Mouse (Mus musculus) neural tube, embryonic 14.5 days (tissue): ENCODE measurements at regions not wholly inside any gene's neighbourhood (a gene's known extent, or its start where the extent isn't known, plus 50 kb on each side); places are given as distances from the start of the nearest gene placed in this dataset.

Source experiments
- ATAC-seq: fragments of 200-750 bp; cut with Nextera tagmentation; 2 replicates; pipeline ENCODE4 v1.8.0; 2017; ENCODE audit warnings: low read depth, mild to moderate bottlenecking, moderate TSS enrichment, moderate library complexity
- H3K27ac ChIP-seq: fragments of 300-500 bp; sonication (generic); 2 replicates; pipeline ENCODE4 v1.5.1; 2014; ENCODE audit warnings: low read depth, mild to moderate bottlenecking, control low read depth, low read length, moderate library complexity, mixed read lengths
- H3K27me3 ChIP-seq: fragments of 300-500 bp; sonication (generic); 2 replicates; pipeline ENCODE4 v1.6.1; 2014; ENCODE audit warnings: low read length; ENCODE audit not compliant: control insufficient read depth, insufficient read depth
- H3K36me3 ChIP-seq: fragments of 300-500 bp; sonication (generic); 2 replicates; pipeline ENCODE4 v1.6.1; 2014; ENCODE audit warnings: low read length, mixed read lengths; ENCODE audit not compliant: control insufficient read depth, insufficient read depth
- H3K4me1 ChIP-seq: fragments of 300-500 bp; sonication (generic); 2 replicates; pipeline ENCODE4 v1.6.1; 2014; ENCODE audit warnings: low read length; ENCODE audit not compliant: control insufficient read depth, insufficient read depth
- H3K4me2 ChIP-seq: fragments of 300-500 bp; sonication (generic); 2 replicates; pipeline ENCODE4 v1.6.1; 2014; ENCODE audit warnings: mild to moderate bottlenecking, low read depth, low read length, control low read depth
- H3K4me3 ChIP-seq: fragments of 300-500 bp; sonication (generic); 2 replicates; pipeline ENCODE4 v1.5.1; 2014; ENCODE audit warnings: low read depth, low read length, control low read depth, mixed read lengths
- H3K9ac ChIP-seq: fragments of 300-500 bp; sonication (generic); replicated peaks from 2 replicates; pipeline ENCODE4 v1.6.1; 2014; ENCODE audit warnings: low read depth, mild to moderate bottlenecking, control low read depth, low read length, mixed read lengths
- H3K9me3 ChIP-seq: fragments of 300-500 bp; sonication (generic); 2 replicates; pipeline ENCODE4 v1.6.1; 2016; ENCODE audit warnings: low read length; ENCODE audit not compliant: control insufficient read depth
- WGBS: fragments of 180-500 bp; shearing (Covaris S2); extraction: QIAGEN DNeasy Blood & Tissue Kit; methylation state at CpG from one replicate; pipeline ENCODE4 v1.1.7; 2014; 5-methylcytosine and 5-hydroxymethylcytosine counted together

DNA sequence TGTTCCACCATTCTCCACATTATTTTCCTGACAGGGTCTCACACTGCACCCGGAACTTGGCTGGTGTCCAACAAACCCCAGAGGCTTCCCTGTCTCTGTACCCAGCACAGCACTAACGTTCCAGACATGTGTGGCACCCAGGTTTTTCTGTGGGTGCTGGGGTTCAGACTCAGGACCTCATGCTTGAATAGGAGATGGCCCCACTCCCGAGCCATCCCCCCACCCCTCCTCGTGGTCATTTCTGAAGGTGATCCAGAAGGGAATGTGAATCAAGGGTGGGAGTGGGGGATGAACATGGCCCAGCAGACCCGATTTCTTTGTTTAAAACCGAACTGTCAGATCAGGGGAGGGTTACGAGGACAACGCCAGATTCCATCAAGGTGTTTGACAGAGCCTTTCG lies 245.6 kb downstream of the Tbc1d1 start:
- no peaks in the 10 kb centered on the region for H3K9me3 ChIP-seq
- H3K36me3 ChIP-seq: no peaks in the 10 kb centered on the region
- ATAC-seq: no peak
- no peak overlapping the region for H3K9ac ChIP-seq
- no peak overlapping the region for H3K4me2 ChIP-seq
- H3K27me3 ChIP-seq: no peaks in the 10 kb centered on the region
- WGBS: 72% methylated on average over 9 of the region's 9 CpGs
- H3K4me1 ChIP-seq: no peaks in the 10 kb centered on the region
- no peak overlapping the region for H3K4me3 ChIP-seq
- H3K27ac ChIP-seq: no peak overlapping the region

DNA sequence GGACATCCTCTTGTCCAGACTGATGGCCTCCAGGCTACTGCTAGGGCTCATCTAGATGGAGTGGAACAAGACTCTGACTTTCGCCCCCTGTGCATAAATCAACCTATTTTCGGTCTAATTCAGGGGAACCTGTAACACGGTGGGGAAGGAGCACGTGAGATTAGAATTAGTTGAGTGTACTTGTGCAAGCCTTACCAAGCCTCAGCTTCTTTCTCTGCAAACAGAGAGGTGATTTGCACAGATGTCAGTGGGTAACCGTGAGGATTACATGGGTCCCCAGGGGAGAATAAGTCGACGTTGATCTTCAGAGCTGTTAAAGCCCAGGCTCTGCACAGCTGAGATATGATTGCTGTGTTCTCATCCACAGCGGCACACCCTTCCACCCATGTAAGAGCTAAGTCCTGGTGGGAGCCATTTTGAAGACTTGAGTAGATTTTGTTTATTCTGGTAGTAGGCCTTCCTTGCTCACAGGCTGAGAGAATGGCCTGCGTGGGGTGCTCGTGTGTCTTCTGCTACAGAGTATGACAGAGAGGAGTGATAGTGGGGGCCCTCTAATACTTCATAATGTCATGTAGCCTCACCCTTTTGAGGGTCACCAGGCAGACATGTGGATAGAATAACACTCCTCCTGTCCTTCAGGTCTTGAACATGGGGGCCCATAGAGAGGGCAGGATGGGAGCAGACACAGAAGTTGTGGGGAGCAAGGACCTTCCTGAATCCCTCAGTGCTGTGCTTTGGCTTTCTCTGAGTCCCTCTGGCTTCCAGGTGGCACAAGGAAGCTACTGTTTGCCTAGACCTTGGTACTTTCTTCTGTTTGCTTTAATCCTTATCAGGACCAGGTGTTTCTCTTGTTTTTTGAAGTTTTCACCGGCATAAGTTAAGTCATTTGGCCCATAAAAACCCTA lies 247.2 kb downstream of the Tbc1d1 start:
- Histone ChIP-seq H3K4me3 (no peak overlapping the region), H3K4me1 (no peaks in the 10 kb centered on the region)
- no peak for ATAC-seq

DNA sequence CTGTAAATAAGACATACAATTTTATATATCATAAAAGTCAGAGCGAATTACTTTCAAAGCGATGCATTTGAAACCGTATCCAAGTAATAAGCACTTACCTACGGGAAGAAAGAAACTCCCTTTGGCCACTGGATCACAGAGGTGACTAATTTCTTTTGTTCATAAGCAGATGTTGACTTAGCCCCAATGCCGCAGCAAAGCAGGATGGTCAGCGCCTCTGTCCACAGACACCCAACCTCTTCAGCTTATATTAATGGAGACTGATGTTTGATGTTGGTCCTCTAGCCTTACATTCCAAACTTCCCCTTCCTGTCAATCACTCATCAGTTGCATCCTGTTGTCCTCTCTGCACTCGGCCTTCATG lies 247.9 kb downstream of the Tbc1d1 start:
- H3K4me3 ChIP-seq: no peak overlapping the region
- 91% methylated on average over 7 of the region's 7 CpGs for whole genome bisulfite sequencing
- no peaks in the 10 kb centered on the region for H3K9me3 ChIP-seq
- H3K9ac ChIP-seq: no peak overlapping the region
- no peak overlapping the region for H3K4me2 ChIP-seq
- ATAC-seq: no peak
- H3K36me3 ChIP-seq: no peaks in the 10 kb centered on the region
- H3K4me1 ChIP-seq: no peaks in the 10 kb centered on the region
- no peak overlapping the region for H3K27ac ChIP-seq
- H3K27me3 ChIP-seq: no peaks in the 10 kb centered on the region

More for the DNA sequence above, 247.2 kb downstream of the Tbc1d1 start:
- 69% methylated on average over 11 of the region's 11 CpGs for WGBS
- Histone ChIP-seq H3K9ac (no peak overlapping the region), H3K27me3 (no peaks in the 10 kb centered on the region), H3K36me3 (no peaks in the 10 kb centered on the region), H3K4me2 (no peak overlapping the region), H3K9me3 (no peaks in the 10 kb centered on the region), H3K27ac (no peak overlapping the region)

DNA sequence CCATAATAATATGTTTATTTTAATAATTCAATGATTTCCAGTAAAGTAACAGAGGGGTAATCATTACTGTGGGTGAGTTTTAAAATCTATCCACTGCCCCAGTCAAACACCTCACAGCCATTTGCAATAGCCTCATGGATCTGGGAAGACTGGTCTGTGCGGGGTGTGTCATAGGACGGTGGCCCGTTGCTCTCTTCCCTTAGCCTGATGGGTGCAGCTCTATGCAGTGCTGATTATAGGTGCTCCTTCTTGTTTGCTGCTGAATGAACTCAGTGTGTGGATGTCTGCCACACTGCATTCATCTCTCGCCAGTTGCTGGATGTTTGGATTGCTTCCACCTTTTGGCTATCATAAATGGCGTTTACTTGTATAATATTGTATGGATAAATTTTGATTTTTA lies 248.4 kb downstream of the Tbc1d1 start:
- 97% methylated on average over 5 of the region's 5 CpGs for WGBS
- H3K4me1 ChIP-seq: no peaks in the 10 kb centered on the region
- no peaks in the 10 kb centered on the region for H3K9me3 ChIP-seq
- H3K36me3 ChIP-seq: no peaks in the 10 kb centered on the region
- no peak overlapping the region for H3K27ac ChIP-seq
- H3K4me3 ChIP-seq: no peak overlapping the region
- H3K9ac ChIP-seq: no peak overlapping the region
- ATAC-seq: no peak
- H3K27me3 ChIP-seq: no peaks in the 10 kb centered on the region
- H3K4me2 ChIP-seq: no peak overlapping the region

DNA sequence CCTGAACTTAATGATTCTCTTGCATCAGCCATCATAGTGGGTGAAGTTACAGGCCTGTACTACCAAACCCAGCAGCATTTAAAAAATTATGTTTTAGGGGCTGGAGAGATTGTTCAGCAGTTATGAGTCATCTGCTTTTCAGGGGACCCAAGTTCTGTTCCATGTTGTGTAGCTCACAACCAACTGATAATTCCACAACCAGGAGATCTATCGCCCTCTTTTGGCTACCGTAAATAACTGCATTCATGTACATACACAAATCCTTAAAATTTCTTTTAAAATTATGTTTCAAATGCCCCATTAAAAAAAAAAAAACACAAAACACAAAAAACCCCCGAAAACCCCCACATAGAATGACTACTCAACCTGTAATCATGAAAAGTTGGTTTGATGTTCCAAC lies 252.8 kb downstream of the Tbc1d1 start:
- no peaks in the 10 kb centered on the region for H3K9me3 ChIP-seq
- no peaks in the 10 kb centered on the region for H3K27me3 ChIP-seq
- H3K9ac ChIP-seq: no peak overlapping the region
- H3K36me3 ChIP-seq: no peaks in the 10 kb centered on the region
- no peak overlapping the region for H3K4me3 ChIP-seq
- H3K27ac ChIP-seq: no peak overlapping the region
- no peak overlapping the region for H3K4me2 ChIP-seq
- 80% methylated on average over 3 of the region's 3 CpGs for WGBS
- no peaks in the 10 kb centered on the region for H3K4me1 ChIP-seq
- ATAC-seq: no peak

DNA sequence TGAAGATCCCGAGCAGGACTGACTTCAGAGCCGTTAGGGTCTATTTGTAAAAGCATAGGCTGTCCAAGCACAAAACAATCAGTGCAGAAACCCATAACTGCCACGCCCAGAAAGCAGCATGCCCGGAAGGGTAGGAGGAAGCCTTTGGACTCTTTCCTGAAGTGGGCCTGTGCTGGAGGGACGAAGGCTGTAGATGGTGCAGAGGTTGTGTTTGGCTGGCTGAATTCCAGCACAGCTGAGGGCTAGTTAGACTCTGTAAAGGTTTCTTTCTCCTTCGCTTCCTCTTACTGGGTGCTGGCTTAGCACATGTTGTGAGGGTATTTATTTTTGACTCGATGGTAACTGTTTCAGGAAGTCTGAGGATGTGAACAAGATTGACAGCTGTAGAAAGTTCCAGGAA lies 254.5 kb downstream of the Tbc1d1 start:
- no peak overlapping the region for H3K4me3 ChIP-seq
- ATAC-seq: no peak
- no peaks in the 10 kb centered on the region for H3K9me3 ChIP-seq
- H3K9ac ChIP-seq: no peak overlapping the region
- H3K4me1 ChIP-seq: no peaks in the 10 kb centered on the region
- H3K27ac ChIP-seq: no peak overlapping the region
- WGBS: 78% methylated on average over 7 of the region's 7 CpGs
- H3K36me3 ChIP-seq: no peaks in the 10 kb centered on the region
- no peak overlapping the region for H3K4me2 ChIP-seq
- H3K27me3 ChIP-seq: no peaks in the 10 kb centered on the region

DNA sequence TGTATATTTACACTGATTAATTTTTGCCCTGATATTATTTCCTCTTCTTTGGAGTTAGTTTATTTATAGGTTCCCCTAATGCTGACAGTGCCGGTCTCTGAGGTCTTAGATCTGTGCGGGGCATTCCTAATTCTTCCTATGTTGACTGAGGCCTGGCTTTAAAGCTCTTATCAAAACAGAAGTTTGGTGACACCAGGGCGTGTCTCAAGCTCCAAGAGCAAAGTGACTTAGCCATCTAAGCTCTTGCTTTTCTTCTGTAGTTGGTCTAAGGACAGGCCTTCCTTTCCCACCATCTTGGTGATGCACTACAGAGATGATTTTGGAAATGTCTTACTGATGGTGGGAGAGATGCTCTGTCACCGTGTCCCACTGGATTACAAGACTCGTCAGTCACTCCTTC lies 258.4 kb downstream of the Tbc1d1 start:
- ATAC-seq: no peak
- Histone ChIP-seq H3K9me3 (no peaks in the 10 kb centered on the region), H3K4me3 (no peak overlapping the region), H3K4me2 (no peak overlapping the region), H3K9ac (no peak overlapping the region), H3K36me3 (no peaks in the 10 kb centered on the region), H3K27me3 (no peaks in the 10 kb centered on the region), H3K27ac (no peak overlapping the region), H3K4me1 (no peaks in the 10 kb centered on the region)
- 90% methylated on average over 5 of the region's 5 CpGs for WGBS

DNA sequence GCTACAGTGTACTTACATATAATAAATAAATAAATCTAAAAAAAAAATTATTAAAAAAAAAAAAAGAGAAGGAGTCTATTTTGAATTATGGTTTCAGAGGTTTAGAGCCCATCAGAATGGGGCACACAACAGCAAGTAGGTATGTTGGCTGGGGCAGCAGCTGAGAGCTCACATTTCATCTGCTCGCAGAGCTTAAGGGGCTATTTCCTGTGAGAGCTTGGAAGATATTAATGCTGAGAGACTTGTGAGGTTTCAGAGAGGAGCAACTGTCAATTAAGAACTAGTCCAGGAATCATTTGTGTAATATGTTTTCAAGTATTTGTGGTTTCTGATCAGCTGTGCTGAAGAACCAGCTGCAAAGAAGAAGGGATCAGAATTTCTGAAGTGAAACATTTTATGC lies 263.3 kb downstream of the Tbc1d1 start:
- H3K4me1 ChIP-seq: peaks cover 9% of the 10 kb centered on the region; the same call in 1 of the 2 replicates
- no peaks in the 10 kb centered on the region for H3K27me3 ChIP-seq
- no peak overlapping the region for H3K4me2 ChIP-seq
- no peak overlapping the region for H3K4me3 ChIP-seq
- no peak overlapping the region for H3K9ac ChIP-seq
- H3K36me3 ChIP-seq: no peaks in the 10 kb centered on the region
- no peak for ATAC-seq
- H3K27ac ChIP-seq: no peak overlapping the region
- 87% methylated on average over 1 of the region's 1 CpGs for WGBS
- H3K9me3 ChIP-seq: peaks cover 5% of the 10 kb centered on the region; the same call in 1 of the 2 replicates

DNA sequence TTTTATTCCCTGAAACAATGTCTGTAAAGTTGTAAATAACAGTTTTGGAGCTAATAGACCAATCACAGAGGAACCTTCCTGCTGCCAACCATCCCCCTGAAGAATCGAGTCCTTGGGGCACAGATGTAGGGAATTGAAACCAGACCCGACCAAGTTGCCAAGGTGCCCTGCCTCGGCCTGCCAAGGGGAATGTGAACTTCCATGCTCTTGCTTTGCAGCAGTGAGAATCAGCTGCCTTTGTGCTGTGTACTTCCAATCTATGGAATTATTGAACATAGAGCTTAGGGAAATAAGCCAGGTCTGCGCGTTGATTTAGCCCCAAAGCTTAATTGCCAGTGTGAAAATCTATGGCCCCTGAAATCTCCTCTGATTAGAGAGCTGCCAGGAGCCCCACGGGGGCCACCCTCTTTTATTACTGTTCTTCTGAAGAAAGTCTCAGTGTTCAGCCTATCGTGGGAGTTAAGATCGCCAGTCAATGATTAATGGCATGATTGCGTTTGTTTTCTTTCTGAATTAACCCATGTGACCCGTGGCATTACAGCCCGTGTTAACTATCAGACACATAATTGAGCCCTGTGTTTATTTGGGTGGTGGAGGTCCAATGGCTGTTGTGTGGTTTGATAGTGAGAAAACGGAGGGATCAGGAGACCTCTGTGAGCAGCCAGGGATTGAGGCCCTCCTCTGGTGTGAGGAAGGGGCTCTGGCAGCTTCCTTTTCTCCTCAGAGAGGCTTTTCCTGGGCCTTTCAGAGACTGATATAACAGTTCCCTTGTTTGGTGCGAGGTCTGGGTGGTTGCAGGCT lies 266.9 kb downstream of the Tbc1d1 start:
- H3K9ac ChIP-seq: no peak overlapping the region
- no peak overlapping the region for H3K4me3 ChIP-seq
- WGBS: 9% methylated on average over 13 of the region's 13 CpGs
- ATAC-seq: peak; percentile 14; the same call in 1 of the 2 replicates
- H3K27me3 ChIP-seq: no peaks in the 10 kb centered on the region
- H3K4me2 ChIP-seq: no peak overlapping the region
- peaks cover 5% of the 10 kb centered on the region; the same call in 1 of the 2 replicates for H3K9me3 ChIP-seq
- peaks cover 9% of the 10 kb centered on the region; the same call in 1 of the 2 replicates for H3K4me1 ChIP-seq
- no peak overlapping the region for H3K27ac ChIP-seq
- no peaks in the 10 kb centered on the region for H3K36me3 ChIP-seq
